Mouse (Mus musculus) C2C12 (cell line): ENCODE results near the gene Olfr891.

Experiments used
- CTCF ChIP-seq: IDR thresholded peaks from one replicate; pipeline ENCODE4 v1.5.1; 2011; ENCODE audit not compliant: control insufficient read depth, insufficient read depth, insufficient read length
- MYOD1 ChIP-seq: IDR thresholded peaks from one replicate; pipeline ENCODE4 v1.6.1; 2011; ENCODE audit warnings: low read depth; ENCODE audit not compliant: control insufficient read depth, insufficient read length
- USF1 ChIP-seq: IDR thresholded peaks from one replicate; pipeline ENCODE4 v1.6.1; 2011; ENCODE audit warnings: low read depth, mild to moderate bottlenecking, control low read depth, moderate library complexity

GRCm38 (mm10) chr9:38142217-38142616 is 38.4 kb downstream of the Olfr891 start, which contains the start of gene Olfr890:
- TF ChIP-seq CTCF = no peak
- TF ChIP-seq MYOD1 = no peak
- TF ChIP-seq USF1 = no peak
